In genomic region chr16:63075814-63076213, GRCm38 (mm10) we compare ENCODE assay signal across 22 mouse cellular contexts.
"Had no signal": no experiment of that assay in that cellular context is flagged by ENCODE, and none has a peak within 500 bp of the region (broad histone marks: within the 10 kb centered on the region; RNA-seq: fewer than 3 reads in every experiment).

No protein-coding gene starts in this region.

- H3K9ac ChIP-seq: limb, embryonic 15.5 days; liver, embryonic 14.5 days; liver, postnatal 0 days; midbrain, embryonic 13.5 days had no signal

- H3K27ac ChIP-seq: limb, embryonic 15.5 days; liver, embryonic 14.5 days; midbrain, embryonic 10.5 days; midbrain, embryonic 13.5 days; stomach, postnatal 0 days had no signal

- H3K27me3 ChIP-seq: limb, embryonic 15.5 days; midbrain, embryonic 13.5 days had no signal

- H3K4me2 ChIP-seq: limb, embryonic 15.5 days; liver, embryonic 11.5 days; midbrain, embryonic 13.5 days had no signal

- ATAC-seq: intestine, embryonic 16.5 days; liver, postnatal 0 days; midbrain, embryonic 13.5 days; midbrain, embryonic 16.5 days had no signal

- DNase-seq: kidney, adult 18-20 months; kidney, adult 9 months; kidney, postnatal 10 days; kidney, postnatal 36 days; left cerebral cortex, postnatal 4 days; liver, postnatal 0 days; lung, postnatal 14 days; lung, postnatal 4 days; right cerebral cortex, postnatal 14 days; right cerebral cortex, postnatal 4 days; thymus, adult 2 months; thymus, postnatal 14 days; thymus, postnatal 4 days had no signal

- H3K4me1 ChIP-seq: limb, embryonic 15.5 days; midbrain, embryonic 10.5 days; midbrain, embryonic 13.5 days had no signal

- H3K4me3 ChIP-seq: limb, embryonic 15.5 days; midbrain, embryonic 10.5 days; midbrain, embryonic 13.5 days; myocyte had no signal

- H3K36me3 ChIP-seq: limb, embryonic 15.5 days; midbrain, embryonic 10.5 days; midbrain, embryonic 13.5 days had no signal

- H3K9me3 ChIP-seq: limb, embryonic 15.5 days; midbrain, embryonic 10.5 days; midbrain, embryonic 13.5 days had no signal
